Comparison of ENCODE assay signal across 8 mouse cellular contexts in the genomic region with DNA sequence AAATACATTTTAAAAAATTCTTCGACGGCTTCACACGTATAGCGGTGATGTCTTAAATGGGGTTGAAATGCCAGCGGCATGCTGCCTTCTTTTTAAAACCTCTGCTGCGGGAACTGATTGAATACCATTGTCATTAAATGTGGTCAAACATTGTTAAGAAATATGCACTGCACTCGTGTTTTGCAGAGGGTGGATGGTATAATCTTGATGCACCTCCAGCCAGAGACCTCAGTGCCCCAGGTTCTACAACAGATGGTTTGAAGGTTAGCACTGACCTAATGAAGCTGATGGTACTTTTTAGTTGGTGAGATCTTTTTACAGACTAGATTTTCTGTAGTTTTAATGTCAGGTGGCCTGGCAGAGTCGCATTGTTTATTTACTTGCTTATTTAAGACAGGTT. TPM values are rescaled to one million over a fixed set of nuclear protein-coding genes. Genes with fewer than 3 reads are reported as not detected.
DNase-seq lines count a peak whose midpoint lies in the region; ATAC-seq lines count a peak whose summit lies in the region.

No protein-coding gene starts in this region.

- DNase-seq in embryo, embryonic 10.5 days (ENCODE audit: low spot score), result peak; percentile 22
- DNase-seq in embryo, embryonic 10 days (ENCODE audit: low spot score), result no peak
- DNase-seq in 3T3-L1 (ENCODE audit: low read depth, low spot score), result peak; percentile 38
- no peak for DNase-seq in forebrain, embryonic 14.5 days (ENCODE audit: low spot score)
- DNase-seq in frontal cortex, adult 2 months (ENCODE audit: extremely low spot score in 1 of 2, low spot score in 1 of 2), result no peak
- DNase-seq in right cerebral cortex, postnatal 14 days, result no peak

- H3K4me2 ChIP-seq in forebrain, embryonic 14.5 days (ENCODE audit: low read length), result peak overlapping the region; percentile 89
- peak overlapping the region; percentile 88 for H3K4me2 ChIP-seq in liver, embryonic 12.5 days

- peak overlapping the region; percentile 99 for H3K4me3 ChIP-seq in forebrain, embryonic 14.5 days (ENCODE audit: low read depth, low read length)
- H3K4me3 ChIP-seq in liver, embryonic 12.5 days, result peak overlapping the region; percentile 98

- H3K4me1 ChIP-seq in forebrain, embryonic 14.5 days (ENCODE audit: control insufficient read depth, insufficient read depth, low read length), result peaks cover 28% of the 10 kb centered on the region
- H3K4me1 ChIP-seq in liver, embryonic 12.5 days, result peaks cover 47% of the 10 kb centered on the region

- H3K9me3 ChIP-seq in forebrain, embryonic 14.5 days (replicated peaks; ENCODE audit: control insufficient read depth, low read length), result no peaks in the 10 kb centered on the region
- no peaks in the 10 kb centered on the region for H3K9me3 ChIP-seq in liver, embryonic 12.5 days (replicated peaks)

- no peaks in the 10 kb centered on the region for H3K36me3 ChIP-seq in forebrain, embryonic 14.5 days (ENCODE audit: control insufficient read depth, insufficient read depth, low read length)
- H3K36me3 ChIP-seq in liver, embryonic 12.5 days, result peaks cover 25% of the 10 kb centered on the region

- H3K27me3 ChIP-seq in forebrain, embryonic 14.5 days (replicated peaks; ENCODE audit: control insufficient read depth, insufficient read depth, low read length), result no peaks in the 10 kb centered on the region
- H3K27me3 ChIP-seq in liver, embryonic 12.5 days (replicated peaks), result no peaks in the 10 kb centered on the region

- peak overlapping the region; percentile 99 for H3K9ac ChIP-seq in forebrain, embryonic 14.5 days (ENCODE audit: low read length)
- peak overlapping the region; percentile 99 for H3K9ac ChIP-seq in liver, embryonic 12.5 days

- ATAC-seq in forebrain, embryonic 14.5 days, result no peak
- no peak for ATAC-seq in liver, embryonic 12.5 days
- ATAC-seq in frontal cortex, adult (ENCODE audit: low TSS enrichment), result no peak

- under 1% methylated on average over 8 of the region's 8 CpGs for WGBS in forebrain, embryonic 14.5 days
- WGBS in liver, embryonic 12.5 days (ENCODE audit: insufficient replicate concordance), result under 1% methylated on average over 8 of the region's 8 CpGs

- no peak overlapping the region for H3K27ac ChIP-seq in forebrain, embryonic 14.5 days (ENCODE audit: low read depth, low read length)
- H3K27ac ChIP-seq in liver, embryonic 12.5 days, result peak overlapping the region; percentile 99

RNA-seq across cellular contexts. Expression of a gene that starts 1.8 kb away (rescaled TPM):
- 6.1 and 8.4 TPM in 2 replicates for polyA plus RNA-seq in forebrain, embryonic 14.5 days (2014; fragmentation: Nextera tagmentation; extraction: Ambion mirVana)
- 6.2 TPM in 2 replicates for polyA plus RNA-seq in liver, embryonic 12.5 days (2016; fragmentation: Nextera tagmentation; extraction: Ambion mirVana)
- 27.3 and 27.4 TPM in 2 replicates for polyA plus RNA-seq in frontal cortex, adult 2 months (2012; rRNA removed)

RNA-seq across cellular contexts. Expression of a gene that starts 41.0 kb away (rescaled TPM):
- polyA plus RNA-seq in forebrain, embryonic 14.5 days (2014; fragmentation: Nextera tagmentation; extraction: Ambion mirVana), result 20.4 and 23.7 TPM in 2 replicates
- polyA plus RNA-seq in liver, embryonic 12.5 days (2016; fragmentation: Nextera tagmentation; extraction: Ambion mirVana), result 6.7 and 7.2 TPM in 2 replicates
- 61.2 and 69.8 TPM in 2 replicates for polyA plus RNA-seq in frontal cortex, adult 2 months (2012; rRNA removed)

Comparison
In these comparisons a context has a peak if more than half of its experiments do, and no peak if none do; other contexts are left out.
1. DNase-seq: peak in embryo, embryonic 10.5 days (single experiment) and 3T3-L1 (single experiment); none in embryo, embryonic 10 days (single experiment), forebrain, embryonic 14.5 days (single experiment), frontal cortex, adult 2 months (0 of 2) and right cerebral cortex, postnatal 14 days (single experiment).